Mouse (Mus musculus) A20 (cell line): ENCODE data around the gene Sp2.

Source experiments
- DNase-seq: peaks from one replicate; pipeline ENCODE4 v3.0.0-alpha.2; 2011; ENCODE audit warnings: low read depth, low spot score

The Sp2 gene

GRCm38 (mm10) chr11:96916044-96916884 lies 66.5 kb downstream of the Sp2 start, which contains the start of gene Cdk5rap3:
Gene Cdk5rap3 (minus strand): TSS chr11:96916496.
- peak; percentile 100 for DNase-seq

- no peak for DNase-seq
Observed at GRCm38 (mm10) chr11:96912682-96913081, 70.1 kb downstream of the Sp2 start.

GRCm38 (mm10) chr11:96910003-96910402 lies 72.8 kb downstream of the Sp2 start:
- DNase-seq = peak; percentile 76

GRCm38 (mm10) chr11:96908594-96908993 lies 74.2 kb downstream of the Sp2 start:
- no peak for DNase-seq

GRCm38 (mm10) chr11:96906431-96907161 lies 76.2 kb downstream of the Sp2 start:
- no peak for DNase-seq
